ENCODE assay signal across 9 mouse cellular contexts in the genomic region with DNA sequence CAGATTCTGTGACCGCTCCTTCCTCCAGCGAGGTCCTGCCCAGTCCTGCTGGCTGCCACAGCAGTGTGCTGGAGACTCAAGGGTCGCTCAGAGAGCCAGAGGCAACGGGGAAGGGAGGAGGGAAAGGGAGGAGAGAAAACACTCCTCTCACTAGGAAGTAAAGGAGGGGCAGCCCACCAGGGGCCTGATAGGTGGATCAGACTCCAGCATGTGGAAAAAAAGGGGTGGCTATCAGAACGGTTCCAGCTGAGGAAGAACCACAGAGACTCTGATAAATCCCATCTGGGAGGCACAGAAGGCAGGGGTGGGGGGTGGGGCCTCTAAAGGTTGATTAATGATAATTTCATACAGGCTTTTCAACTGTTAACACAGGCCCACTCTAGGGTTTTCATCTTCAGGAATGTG. TPM values are rescaled to one million over a fixed set of nuclear protein-coding genes. Genes with fewer than 3 reads are reported as not detected.
DNase-seq lines count a peak whose midpoint lies in the region; ATAC-seq lines count a peak whose summit lies in the region.
"Had no signal": no experiment of that assay in that cellular context is flagged by ENCODE, and none has a peak within 500 bp of the region (broad histone marks: within the 10 kb centered on the region; RNA-seq: fewer than 3 reads in every experiment).

No protein-coding gene starts in this region.

- H3K4me2 ChIP-seq in heart, embryonic 13.5 days = peak overlapping the region; percentile 46
- no peak overlapping the region for H3K4me2 ChIP-seq in embryonic facial prominence, embryonic 11.5 days (ENCODE audit: low read depth, low read length)
- peak overlapping the region; percentile 69 for H3K4me2 ChIP-seq in liver, embryonic 12.5 days

- H3K27ac ChIP-seq in heart, embryonic 13.5 days (replicated peaks) = peak overlapping the region; percentile 59
- peak overlapping the region; percentile 72; the same call in 1 of the 2 replicates for H3K27ac ChIP-seq in embryonic facial prominence, embryonic 11.5 days (replicated peaks; ENCODE audit: low read depth, low read length)
- H3K27ac ChIP-seq in liver, embryonic 12.5 days = peak overlapping the region; percentile 98

- H3K4me3 ChIP-seq in heart, embryonic 13.5 days = no peak overlapping the region
- H3K4me3 ChIP-seq in embryonic facial prominence, embryonic 11.5 days (ENCODE audit: low read depth, low read length) = no peak overlapping the region
- H3K4me3 ChIP-seq in liver, embryonic 12.5 days = peak overlapping the region; percentile 37

- ATAC-seq in heart, embryonic 13.5 days (ENCODE audit: extremely low read depth, insufficient number of reproducible peaks, low FRiP score, low TSS enrichment) = no peak; the same call in 1 of the 2 replicates
- ATAC-seq in embryonic facial prominence, embryonic 11.5 days (replicated peaks; ENCODE audit: insufficient number of reproducible peaks, low FRiP score, low TSS enrichment, low read depth) = peak; percentile 73
- peak; percentile 94 for ATAC-seq in liver, embryonic 12.5 days
- ATAC-seq in monocyte, adult 5-6 weeks (replicated peaks; ENCODE audit: insufficient number of reproducible peaks, low FRiP score, low TSS enrichment, poor library complexity, severe bottlenecking) = no peak
- ATAC-seq in frontal cortex, adult (ENCODE audit: low TSS enrichment) = no peak

- no peaks in the 10 kb centered on the region for H3K27me3 ChIP-seq in heart, embryonic 13.5 days (replicated peaks)
- H3K27me3 ChIP-seq in embryonic facial prominence, embryonic 11.5 days (ENCODE audit: control insufficient read depth, insufficient read depth, low read length) = no peaks in the 10 kb centered on the region
- H3K27me3 ChIP-seq in liver, embryonic 12.5 days (replicated peaks) = no peaks in the 10 kb centered on the region

- intact Hi-C loops in heart, postnatal 10 days (cut with DNase I) = no loop called here

- H3K4me1 ChIP-seq in heart, embryonic 13.5 days = peaks cover 43% of the 10 kb centered on the region
- peaks cover 9% of the 10 kb centered on the region; the same call in 1 of the 2 replicates for H3K4me1 ChIP-seq in embryonic facial prominence, embryonic 11.5 days (ENCODE audit: control insufficient read depth, insufficient read depth, low read length)
- H3K4me1 ChIP-seq in liver, embryonic 12.5 days = peaks cover 92% of the 10 kb centered on the region

- peak overlapping the region; percentile 66 for H3K9ac ChIP-seq in heart, embryonic 13.5 days
- H3K9ac ChIP-seq in embryonic facial prominence, embryonic 11.5 days (replicated peaks; ENCODE audit: low read length) = 0 out of 2 replicates have a peak overlapping the region, but pooled peaks have one; percentile 18
- peak overlapping the region; percentile 73 for H3K9ac ChIP-seq in liver, embryonic 12.5 days

- WGBS in heart, embryonic 13.5 days = 22% methylated on average over 5 of the region's 5 CpGs
- 3% methylated on average over 5 of the region's 5 CpGs for WGBS in embryonic facial prominence, embryonic 11.5 days
- WGBS in liver, embryonic 12.5 days (ENCODE audit: insufficient replicate concordance) = 10% methylated on average over 5 of the region's 5 CpGs

- DNase-seq in heart, postnatal 10 days = no peak
- DNase-seq in 3T3-L1 (ENCODE audit: low read depth, low spot score) (peak; percentile 71), adipocyte (ENCODE audit: low spot score) (no peak)
- DNase-seq in embryonic facial prominence, embryonic 11.5 days (ENCODE audit: low spot score) = peak; percentile 73
- DNase-seq: cerebellum, adult 9-10 months had no signal

- no peaks in the 10 kb centered on the region for H3K9me3 ChIP-seq in heart, embryonic 13.5 days
- H3K9me3 ChIP-seq in embryonic facial prominence, embryonic 11.5 days (replicated peaks; ENCODE audit: control insufficient read depth, low read length) = no peaks in the 10 kb centered on the region
- H3K9me3 ChIP-seq in liver, embryonic 12.5 days (replicated peaks) = no peaks in the 10 kb centered on the region

- peaks cover 72% of the 10 kb centered on the region for H3K36me3 ChIP-seq in heart, embryonic 13.5 days
- no peaks in the 10 kb centered on the region; the same call in 1 of the 2 replicates for H3K36me3 ChIP-seq in embryonic facial prominence, embryonic 11.5 days (replicated peaks; ENCODE audit: control insufficient read depth, insufficient read depth, low read depth, low read length)
- peaks cover 85% of the 10 kb centered on the region for H3K36me3 ChIP-seq in liver, embryonic 12.5 days

RNA-seq across cellular contexts. Expression of a gene that starts 24.8 kb away (rescaled TPM):
- 10.7 and 11.9 TPM in 2 replicates for polyA plus RNA-seq in heart, embryonic 13.5 days (2015; fragmentation: Nextera tagmentation; extraction: Ambion mirVana)
- 10 to 100 TPM; 18.3 to 21.2 TPM for total RNA-seq in heart, postnatal 10 days (2021)
- 10.6 and 11.2 TPM in 2 replicates for polyA plus RNA-seq in embryonic facial prominence, embryonic 11.5 days (2014; fragmentation: Nextera tagmentation; extraction: Ambion mirVana)
- 37.2 and 39.1 TPM in 2 replicates for polyA plus RNA-seq in liver, embryonic 12.5 days (2016; fragmentation: Nextera tagmentation; extraction: Ambion mirVana)
- 103 to 136 TPM (median 112 TPM) in 3 replicates for total RNA-seq in monocyte, adult 5-6 weeks (2017)

RNA-seq across cellular contexts. Expression of a gene that starts 32.0 kb away (rescaled TPM):
- polyA plus RNA-seq in heart, embryonic 13.5 days (2015; fragmentation: Nextera tagmentation; extraction: Ambion mirVana) = 10.3 and 11.8 TPM in 2 replicates
- 1 to 10 TPM; 1.9 to 2.4 TPM for total RNA-seq in heart, postnatal 10 days (2021)
- polyA plus RNA-seq in embryonic facial prominence, embryonic 11.5 days (2014; fragmentation: Nextera tagmentation; extraction: Ambion mirVana) = 9.7 and 10.4 TPM in 2 replicates
- 16.1 and 17.4 TPM in 2 replicates for polyA plus RNA-seq in liver, embryonic 12.5 days (2016; fragmentation: Nextera tagmentation; extraction: Ambion mirVana)
- 0.21 TPM in 1 of 3 replicates, not detected in the others for total RNA-seq in monocyte, adult 5-6 weeks (2017)

RNA-seq across cellular contexts. Expression of a gene that starts 35.0 kb away (rescaled TPM):
- polyA plus RNA-seq in heart, embryonic 13.5 days (2015; fragmentation: Nextera tagmentation; extraction: Ambion mirVana) = not detected in 2 replicates
- total RNA-seq in heart, postnatal 10 days (2021) = under 1 TPM in 1 of 2 experiments, not detected in 1; 0.22 TPM
- polyA plus RNA-seq in embryonic facial prominence, embryonic 11.5 days (2014; fragmentation: Nextera tagmentation; extraction: Ambion mirVana) = not detected in 2 replicates
- polyA plus RNA-seq in liver, embryonic 12.5 days (2016; fragmentation: Nextera tagmentation; extraction: Ambion mirVana) = not detected in 2 replicates
- 3.5 to 6.1 TPM (median 3.8 TPM) in 3 replicates for total RNA-seq in monocyte, adult 5-6 weeks (2017)

Comparison
In these comparisons a context has a peak if more than half of its experiments do, and no peak if none do; other contexts are left out.
1. ATAC-seq: peak in embryonic facial prominence, embryonic 11.5 days (single experiment) and liver, embryonic 12.5 days (single experiment); none in heart, embryonic 13.5 days (single experiment), monocyte, adult 5-6 weeks (single experiment) and frontal cortex, adult (single experiment).
2. H3K9ac ChIP-seq: peak in every context shown above with its lines; median percentile 73 in liver, embryonic 12.5 days; 66 in heart, embryonic 13.5 days; 18 in embryonic facial prominence, embryonic 11.5 days.
3. DNase-seq: peak in 3T3-L1 (single experiment) and embryonic facial prominence, embryonic 11.5 days (single experiment); none in heart, postnatal 10 days (0 of 2) and adipocyte (single experiment).
4. Peak in every context shown above with its lines, with median percentiles within 50 percentile points of each other: H3K27ac ChIP-seq.